Mouse (Mus musculus) left cerebral cortex, postnatal 10 days (tissue): ENCODE results near the gene Gm17268. TPM values are rescaled to one million over a fixed set of nuclear protein-coding genes. Genes with fewer than 3 reads are reported as not detected.
A peak's percentile ranks its signal among the peaks of the same experiment; 100 is the strongest.

ENCODE experiments used
- DNase-seq, 2 experiments: peaks; one replicate each; pipeline ENCODE4 v3.0.0; 2021 to 2022; ENCODE audit warnings: low spot score in 2 of 2, mixed read lengths in 1 of 2; ENCODE audit errors: extremely low spot score in 1 of 2
- intact Hi-C: fragments of 180-260 bp; cut with DNase I; formaldehyde crosslinking; loops from one replicate; pipeline ENCODE4 v1.15.1; 2025
- total RNA-seq, 2 experiments: library from RNA; stranded (reverse); gene quantifications; 2 replicates each; pipeline ENCODE4 v1.2.3; 2021

Gm17268 gene
- total RNA-seq, 2 experiments from 2014 or later: not detected

DNA sequence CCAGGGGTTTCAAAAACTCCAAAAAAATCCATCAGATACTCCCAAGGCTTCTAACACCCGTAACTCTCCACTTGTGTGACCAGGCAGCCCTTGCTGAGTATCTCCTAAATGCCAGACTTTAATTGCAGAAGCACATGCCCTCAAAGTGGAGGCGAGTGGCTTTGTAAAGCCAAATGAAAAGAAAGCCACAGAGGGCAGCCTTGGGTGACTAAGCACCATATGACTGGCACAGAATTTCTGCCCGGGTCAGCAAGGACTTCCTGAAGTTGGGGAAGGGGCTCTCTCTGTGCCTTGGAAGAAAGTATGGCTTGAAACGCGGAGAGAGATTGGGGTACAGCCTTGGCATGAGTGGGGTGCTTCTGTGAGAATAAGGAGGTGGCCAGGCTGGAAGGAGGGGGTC lies 41.3 kb downstream of the Gm17268 start:
- intact Hi-C loops: loop anchor here (2.0 kb wide), 1 partner anchor 894 kb away; the partner anchor contains the start of gene Rad51d
- DNase-seq: no peak

DNA sequence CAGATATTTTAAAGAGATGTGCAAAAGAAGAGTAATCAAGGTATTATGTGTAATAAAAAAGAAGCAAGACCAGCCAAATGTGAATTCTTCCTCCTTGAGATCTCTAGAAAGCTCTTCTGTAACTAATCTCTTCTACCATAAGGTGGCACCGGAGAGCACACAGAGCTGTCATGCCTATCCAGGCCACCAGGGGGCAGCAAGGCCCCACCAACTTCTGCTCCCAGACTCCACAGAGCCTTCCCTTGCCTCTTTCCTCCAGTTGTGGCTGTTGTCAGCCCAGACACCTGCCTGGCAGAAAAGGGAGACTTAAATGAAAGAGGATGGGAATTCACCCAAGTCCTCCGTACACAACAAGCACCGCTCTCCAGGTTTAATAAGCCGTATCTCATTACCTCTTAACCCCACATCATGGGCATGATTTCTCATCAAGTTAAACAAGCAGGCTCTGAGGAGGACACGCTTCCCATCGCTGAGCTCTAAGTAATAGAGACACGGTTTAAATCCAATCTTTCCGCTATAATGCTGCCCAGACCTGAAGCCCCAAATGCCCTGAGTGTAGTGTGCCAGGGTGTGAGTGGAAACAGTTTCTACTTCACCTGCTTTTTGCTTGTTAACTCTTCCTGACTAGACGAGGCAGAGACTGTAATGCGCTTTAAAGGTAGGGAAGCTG lies 42.1 kb downstream of the Gm17268 start:
- intact Hi-C loops: loop anchor here (1.0 to 2.0 kb wide), 2 partner anchors 181 to 894 kb away; partner anchors contain the start of gene Rad51d
- peak; percentile 44 to 61 for DNase-seq

DNA sequence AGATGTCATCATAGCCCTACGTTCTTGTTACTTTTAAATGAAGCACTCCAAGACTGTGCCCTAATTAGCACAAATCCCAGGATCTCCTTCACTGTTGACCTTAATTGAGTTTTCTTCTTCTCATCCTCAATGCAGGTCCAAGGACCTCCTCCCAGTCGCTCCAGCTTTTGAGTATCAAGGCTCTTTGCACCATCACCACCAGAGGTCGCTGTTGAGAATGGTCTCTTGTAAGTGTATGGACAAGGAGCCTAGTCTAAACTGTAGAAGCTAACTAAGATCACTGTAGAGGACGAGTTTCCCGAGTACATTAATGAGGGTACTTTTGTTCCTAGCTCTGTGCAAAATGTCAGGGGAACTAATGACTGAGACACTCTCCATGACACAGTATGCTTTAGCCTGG lies 55.2 kb downstream of the Gm17268 start:
- intact Hi-C loops: no loop called here
- peak; percentile 46 to 74 for DNase-seq

DNA sequence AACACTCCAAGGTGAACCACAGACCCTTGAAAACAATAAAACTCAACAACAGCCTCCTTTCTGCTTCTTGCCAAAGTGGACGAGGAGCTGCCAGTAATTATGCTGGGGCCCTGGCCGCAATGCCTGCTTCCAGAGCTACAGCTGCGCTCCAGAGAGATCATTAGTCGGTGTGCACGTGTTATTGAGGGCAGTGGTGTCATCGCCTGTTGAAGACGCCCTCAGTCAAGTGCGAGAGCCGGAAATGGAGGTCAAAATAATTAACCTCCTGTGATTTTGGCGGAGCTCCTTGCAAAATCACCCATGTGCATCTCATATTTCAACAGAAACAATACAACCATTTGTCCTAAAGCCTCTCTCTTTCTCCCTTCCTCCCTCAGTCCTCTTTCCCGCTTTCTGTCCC lies 56.2 kb downstream of the Gm17268 start:
- intact Hi-C loops: no loop called here
- no peak for DNase-seq

Other genes with a start within 250 kb of the Gm17268 start
- under 1 TPM in 1 of 2 experiments, not detected in 1; 0.12 TPM for gene 5530401A14Rik, start 177.9 kb downstream of the Gm17268 start, total RNA-seq
- 10 to 100 TPM; 82.0 to 86.5 TPM for gene Asic2, start 70.1 kb downstream of the Gm17268 start, total RNA-seq
- not detected for gene Ccl2, start 3.0 kb downstream of the Gm17268 start, total RNA-seq
- not detected for gene Ccl7, start 7.2 kb upstream of the Gm17268 start, total RNA-seq
- under 1 TPM; 0.32 to 0.87 TPM for gene Ccl11, start 19.3 kb upstream of the Gm17268 start, total RNA-seq
- gene Ccl12, start 63.3 kb upstream of the Gm17268 start, total RNA-seq: not detected
- gene Ccl8, start 76.6 kb upstream of the Gm17268 start, total RNA-seq: not detected